Mouse (Mus musculus): ENCODE data around the gene Fbxo27.

- TF ChIP-seq CTCF (conservative IDR thresholded peaks at IDR 0.05; ENCODE audit: insufficient read depth, insufficient read length, low read depth, low read length) = peak; percentile 81
- TF ChIP-seq POLR2A (IDR thresholded peaks at IDR 0.05; ENCODE audit: low read depth, low read length) = peak; percentile 76
Measured at GRCm38 (mm10) chr7:28741709-28742438, 49.2 kb downstream of the Fbxo27 start, which contains the start of the genes Mrps12 and Sars2.

Data from kidney, adult 2 months (tissue).